Mouse (Mus musculus): ENCODE results near the gene Maco1. TPM values are rescaled to one million over a fixed set of nuclear protein-coding genes. Genes with fewer than 3 reads are reported as not detected.
A peak's percentile ranks its signal among the peaks of the same experiment; 100 is the strongest.

Maco1 gene
- polyA plus RNA-seq (2016; fragmentation: Nextera tagmentation; extraction: Ambion mirVana), result 89.8 and 97.9 TPM in 2 replicates

GRCm38 (mm10) chr4:134853259-134853636 is at the start of gene Maco1:
Maco1 (minus strand) TSS chr4:134853345.
- peaks cover 20% of the 10 kb centered on the region for H3K4me1 ChIP-seq
- peak within 1 kb of the TSS; percentile 80 for H3K4me2 ChIP-seq (replicated peaks)
- H3K9me3 ChIP-seq (replicated peaks), result no peaks in the 10 kb centered on the region
- H3K9ac ChIP-seq, result peak within 1 kb of the TSS; percentile 100
- peaks cover 26% of the 10 kb centered on the region for H3K27me3 ChIP-seq
- 0% methylated on average over 37 of the region's 38 CpGs for WGBS
- H3K36me3 ChIP-seq, result no peaks in the 10 kb centered on the region
- peak; percentile 98 for ATAC-seq (ENCODE audit: low FRiP score)
- H3K4me3 ChIP-seq, result peak within 1 kb of the TSS; percentile 100
- peak within 1 kb of the TSS; percentile 99 for H3K27ac ChIP-seq

DNA sequence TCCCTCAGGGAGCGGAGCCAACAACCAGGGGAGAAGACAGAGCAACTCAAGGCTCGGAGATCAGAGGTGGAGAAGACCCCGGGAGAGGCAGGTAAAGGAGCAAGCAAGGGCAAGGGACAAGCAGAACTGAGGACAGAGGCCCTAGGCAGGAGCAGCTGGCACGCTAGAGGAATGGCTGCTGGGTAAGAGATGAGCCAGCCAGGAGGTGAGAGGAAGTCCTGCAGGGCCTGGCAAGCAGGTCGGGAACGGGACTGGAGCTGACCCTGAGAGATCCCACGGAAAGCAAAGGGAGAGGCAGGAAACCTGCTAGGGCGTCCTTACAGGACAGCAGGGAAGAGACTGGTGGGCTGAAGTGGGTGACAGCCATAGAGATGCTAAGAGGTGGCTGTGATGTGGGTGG is 48.0 kb upstream of the Maco1 start:
- H3K4me3 ChIP-seq, result no peak overlapping the region
- H3K4me1 ChIP-seq, result no peaks in the 10 kb centered on the region
- H3K27ac ChIP-seq, result no peak overlapping the region
- H3K36me3 ChIP-seq, result peaks cover 95% of the 10 kb centered on the region
- H3K9me3 ChIP-seq (replicated peaks), result no peaks in the 10 kb centered on the region
- no peak overlapping the region for H3K9ac ChIP-seq
- H3K27me3 ChIP-seq, result no peaks in the 10 kb centered on the region
- 96% methylated on average over 8 of the region's 8 CpGs for WGBS
- H3K4me2 ChIP-seq (replicated peaks), result no peak overlapping the region
- ATAC-seq (ENCODE audit: low FRiP score), result no peak

GRCm38 (mm10) chr4:134897256-134897655 is 44.1 kb upstream of the Maco1 start:
- no peak for ATAC-seq (ENCODE audit: low FRiP score)
- Histone ChIP-seq H3K4me3 (no peak overlapping the region), H3K27me3 (no peaks in the 10 kb centered on the region), H3K9ac (no peak overlapping the region), H3K4me1 (peaks cover 3% of the 10 kb centered on the region; the same call in 1 of the 2 replicates), H3K9me3 (replicated peaks) (no peaks in the 10 kb centered on the region), H3K4me2 (replicated peaks) (no peak overlapping the region), H3K27ac (no peak overlapping the region), H3K36me3 (peaks cover 71% of the 10 kb centered on the region)
- 81% methylated on average over 6 of the region's 6 CpGs for whole genome bisulfite sequencing

DNA sequence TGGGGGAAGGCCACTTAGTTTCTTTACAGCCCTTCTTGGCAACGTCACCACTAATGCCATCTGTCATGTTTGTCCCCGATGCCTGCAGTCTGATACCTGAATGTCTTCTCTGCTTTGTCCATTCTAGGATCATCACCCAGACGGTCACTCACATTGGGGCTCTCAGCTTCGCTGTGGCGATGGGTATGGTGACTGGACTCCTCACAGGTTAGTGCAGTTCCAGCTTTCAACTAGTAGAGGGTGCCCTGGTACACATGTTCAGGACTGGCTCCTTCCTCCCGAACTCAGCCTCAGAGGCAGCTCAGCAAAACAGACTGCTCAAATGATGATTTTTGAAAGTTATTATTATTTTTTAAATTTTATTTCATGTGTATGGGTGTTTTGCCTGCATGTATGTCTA is 39.0 kb upstream of the Maco1 start:
- H3K9me3 ChIP-seq (replicated peaks), result no peaks in the 10 kb centered on the region
- whole genome bisulfite sequencing, result 79% methylated on average over 6 of the region's 6 CpGs
- H3K4me2 ChIP-seq (replicated peaks), result no peak overlapping the region
- H3K4me1 ChIP-seq, result peaks cover 3% of the 10 kb centered on the region; the same call in 1 of the 2 replicates
- no peak overlapping the region for H3K9ac ChIP-seq
- no peak overlapping the region for H3K4me3 ChIP-seq
- ATAC-seq (ENCODE audit: low FRiP score), result no peak
- no peaks in the 10 kb centered on the region for H3K27me3 ChIP-seq
- no peak overlapping the region for H3K27ac ChIP-seq
- H3K36me3 ChIP-seq, result peaks cover 23% of the 10 kb centered on the region

GRCm38 (mm10) chr4:134884364-134884763 is 31.2 kb upstream of the Maco1 start:
- WGBS, result 97% methylated on average over 4 of the region's 4 CpGs
- ATAC-seq (ENCODE audit: low FRiP score), result no peak
- H3K27me3 ChIP-seq, result no peaks in the 10 kb centered on the region

DNA sequence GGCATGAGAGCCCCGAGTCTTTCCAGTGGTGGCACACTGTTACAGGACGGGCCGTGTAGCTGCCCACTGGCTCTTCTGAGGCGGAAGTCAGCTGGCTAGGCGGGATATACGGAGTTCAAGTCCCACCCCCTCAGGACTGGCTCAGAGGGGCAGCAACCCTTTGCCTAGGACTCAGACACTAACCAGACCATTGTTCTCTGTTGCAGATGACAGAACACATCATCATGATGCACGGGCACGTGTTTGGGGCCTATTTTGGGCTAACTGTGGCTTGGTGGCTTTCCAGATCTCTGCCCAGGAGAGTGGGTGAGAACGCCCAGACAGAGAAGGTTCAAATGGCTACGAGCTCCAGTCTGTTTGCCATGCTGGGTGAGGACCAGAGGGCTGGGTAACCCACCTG is 30.7 kb upstream of the Maco1 start:
- no peak overlapping the region for H3K27ac ChIP-seq
- no peak overlapping the region for H3K4me2 ChIP-seq (replicated peaks)
- H3K9me3 ChIP-seq (replicated peaks), result no peaks in the 10 kb centered on the region
- no peak overlapping the region for H3K4me3 ChIP-seq
- no peak for ATAC-seq (ENCODE audit: low FRiP score)
- no peaks in the 10 kb centered on the region for H3K27me3 ChIP-seq
- H3K9ac ChIP-seq, result no peak overlapping the region
- H3K4me1 ChIP-seq, result peaks cover 5% of the 10 kb centered on the region
- no peaks in the 10 kb centered on the region for H3K36me3 ChIP-seq
- WGBS, result 87% methylated on average over 10 of the region's 10 CpGs

More at GRCm38 (mm10) chr4:134884364-134884763, 31.2 kb upstream of the Maco1 start:
- Histone ChIP-seq H3K4me2 (replicated peaks) (no peak overlapping the region), H3K27ac (no peak overlapping the region), H3K36me3 (no peaks in the 10 kb centered on the region), H3K9me3 (replicated peaks) (no peaks in the 10 kb centered on the region), H3K4me1 (peaks cover 5% of the 10 kb centered on the region), H3K4me3 (no peak overlapping the region), H3K9ac (no peak overlapping the region)

GRCm38 (mm10) chr4:134883266-134883665 is 30.1 kb upstream of the Maco1 start:
- Histone ChIP-seq H3K36me3 (no peaks in the 10 kb centered on the region), H3K4me2 (replicated peaks) (no peak overlapping the region), H3K9ac (no peak overlapping the region), H3K4me1 (peaks cover 5% of the 10 kb centered on the region), H3K9me3 (replicated peaks) (no peaks in the 10 kb centered on the region), H3K27me3 (no peaks in the 10 kb centered on the region), H3K27ac (no peak overlapping the region), H3K4me3 (no peak overlapping the region)
- no peak for ATAC-seq (ENCODE audit: low FRiP score)
- WGBS, result 38% methylated on average over 6 of the region's 7 CpGs

DNA sequence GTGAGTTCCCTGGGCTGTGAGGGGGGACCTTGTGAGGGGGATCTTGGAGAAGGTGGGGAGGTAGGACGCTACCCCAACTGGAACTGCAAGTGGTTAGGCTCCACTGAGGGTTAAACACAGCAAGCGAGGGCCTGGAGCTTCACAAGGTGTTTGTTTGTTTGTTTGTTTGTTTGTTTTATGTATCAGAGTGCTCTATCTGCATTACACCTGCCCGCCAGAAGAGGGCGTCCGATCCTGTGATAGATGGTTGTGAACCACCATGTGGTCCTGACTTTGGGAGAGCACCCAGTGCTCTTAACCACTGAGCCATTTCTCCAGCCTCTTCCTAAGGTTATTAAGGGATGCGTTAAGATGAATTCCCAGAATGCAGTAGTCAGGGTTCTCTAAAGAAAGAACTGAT is 26.9 kb upstream of the Maco1 start:
- H3K27me3 ChIP-seq, result no peaks in the 10 kb centered on the region
- H3K36me3 ChIP-seq, result no peaks in the 10 kb centered on the region
- H3K27ac ChIP-seq, result no peak overlapping the region
- 34% methylated on average over 6 of the region's 6 CpGs for WGBS
- no peaks in the 10 kb centered on the region for H3K9me3 ChIP-seq (replicated peaks)
- H3K4me3 ChIP-seq, result peak overlapping the region; percentile 21; the same call in 1 of the 2 replicates
- no peak overlapping the region for H3K9ac ChIP-seq
- peak overlapping the region; percentile 53 for H3K4me2 ChIP-seq (replicated peaks)
- ATAC-seq (ENCODE audit: low FRiP score), result no peak
- H3K4me1 ChIP-seq, result peaks cover 5% of the 10 kb centered on the region

DNA sequence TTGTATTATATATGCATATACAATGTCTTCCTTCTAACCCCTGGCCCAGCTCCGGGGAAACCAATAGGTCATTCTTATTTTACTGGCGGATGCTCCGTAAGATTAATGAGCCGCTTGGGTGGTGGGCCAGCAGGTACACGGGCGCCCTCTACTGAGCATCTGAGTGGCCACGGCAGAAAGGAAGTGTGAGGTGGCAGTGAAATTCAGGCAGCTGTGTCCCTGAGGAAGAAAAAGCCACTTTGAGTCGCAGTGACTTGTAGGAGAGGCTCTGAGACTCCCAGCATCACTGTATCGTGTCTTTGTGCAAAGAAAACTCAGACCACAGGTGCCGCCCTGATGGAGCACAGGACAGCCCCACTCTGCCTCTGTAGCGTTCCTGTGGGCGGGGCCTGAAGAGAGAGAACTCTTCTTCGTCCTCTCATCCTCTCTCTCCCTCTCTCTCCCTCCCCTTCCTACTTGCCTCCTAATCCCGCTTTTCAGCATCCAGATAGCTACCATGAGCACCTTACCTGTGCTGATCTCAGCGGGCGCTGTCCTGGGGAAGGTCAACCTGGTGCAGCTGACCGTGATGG is 26.4 kb upstream of the Maco1 start:
- Histone ChIP-seq H3K4me1 (peaks cover 5% of the 10 kb centered on the region), H3K36me3 (no peaks in the 10 kb centered on the region), H3K4me3 (peak overlapping the region; percentile 21), H3K27ac (no peak overlapping the region), H3K9ac (no peak overlapping the region), H3K27me3 (no peaks in the 10 kb centered on the region), H3K4me2 (replicated peaks) (peak overlapping the region; percentile 53), H3K9me3 (replicated peaks) (no peaks in the 10 kb centered on the region)
- no peak for ATAC-seq (ENCODE audit: low FRiP score)
- WGBS, result 2% methylated on average over 17 of the region's 17 CpGs

GRCm38 (mm10) chr4:134876171-134876570 is 23.0 kb upstream of the Maco1 start:
- Histone ChIP-seq H3K4me3 (no peak overlapping the region), H3K9me3 (replicated peaks) (no peaks in the 10 kb centered on the region), H3K36me3 (no peaks in the 10 kb centered on the region), H3K27me3 (0 out of 2 replicates have a peak, but pooled peaks cover 4% of the 10 kb centered on the region), H3K4me2 (replicated peaks) (no peak overlapping the region), H3K4me1 (peaks cover 5% of the 10 kb centered on the region), H3K27ac (no peak overlapping the region), H3K9ac (no peak overlapping the region)
- ATAC-seq (ENCODE audit: low FRiP score), result no peak
- WGBS, result 73% methylated on average over 9 of the region's 9 CpGs

DNA sequence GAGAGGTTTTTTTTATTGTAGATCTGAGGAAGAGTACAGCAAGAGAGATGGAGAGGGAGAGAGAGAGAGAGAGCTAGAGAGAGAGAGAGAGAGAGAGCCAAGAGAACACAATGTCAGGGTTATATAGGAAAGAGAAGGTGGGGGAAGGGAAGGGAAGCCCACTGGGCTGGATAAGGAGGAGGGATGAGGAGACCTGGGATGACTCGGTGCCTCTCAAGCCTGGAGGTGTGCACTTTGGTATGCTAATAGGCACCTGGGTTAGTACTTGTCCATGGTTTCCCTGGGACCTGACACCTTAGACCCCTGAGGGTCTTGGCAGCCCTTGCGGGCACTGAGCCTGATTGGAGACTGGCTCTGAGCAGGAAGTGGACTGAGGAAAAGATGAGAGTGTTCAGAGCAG is 18.8 kb upstream of the Maco1 start:
- peaks cover 34% of the 10 kb centered on the region for H3K27me3 ChIP-seq
- H3K4me3 ChIP-seq, result no peak overlapping the region
- H3K36me3 ChIP-seq, result no peaks in the 10 kb centered on the region
- H3K4me2 ChIP-seq (replicated peaks), result no peak overlapping the region
- no peak overlapping the region for H3K9ac ChIP-seq
- H3K9me3 ChIP-seq (replicated peaks), result no peaks in the 10 kb centered on the region
- H3K27ac ChIP-seq, result no peak overlapping the region
- WGBS, result 36% methylated on average over 2 of the region's 2 CpGs
- peaks cover 10% of the 10 kb centered on the region; the same call in 1 of the 2 replicates for H3K4me1 ChIP-seq
- no peak for ATAC-seq (ENCODE audit: low FRiP score)

GRCm38 (mm10) chr4:134871477-134871876 is 18.3 kb upstream of the Maco1 start:
- Histone ChIP-seq H3K4me2 (replicated peaks) (no peak overlapping the region), H3K27me3 (peaks cover 34% of the 10 kb centered on the region), H3K9ac (no peak overlapping the region), H3K36me3 (no peaks in the 10 kb centered on the region), H3K4me3 (no peak overlapping the region), H3K27ac (no peak overlapping the region), H3K4me1 (peaks cover 10% of the 10 kb centered on the region; the same call in 1 of the 2 replicates), H3K9me3 (replicated peaks) (no peaks in the 10 kb centered on the region)
- ATAC-seq (ENCODE audit: low FRiP score), result no peak
- WGBS, result 41% methylated on average over 4 of the region's 4 CpGs

DNA sequence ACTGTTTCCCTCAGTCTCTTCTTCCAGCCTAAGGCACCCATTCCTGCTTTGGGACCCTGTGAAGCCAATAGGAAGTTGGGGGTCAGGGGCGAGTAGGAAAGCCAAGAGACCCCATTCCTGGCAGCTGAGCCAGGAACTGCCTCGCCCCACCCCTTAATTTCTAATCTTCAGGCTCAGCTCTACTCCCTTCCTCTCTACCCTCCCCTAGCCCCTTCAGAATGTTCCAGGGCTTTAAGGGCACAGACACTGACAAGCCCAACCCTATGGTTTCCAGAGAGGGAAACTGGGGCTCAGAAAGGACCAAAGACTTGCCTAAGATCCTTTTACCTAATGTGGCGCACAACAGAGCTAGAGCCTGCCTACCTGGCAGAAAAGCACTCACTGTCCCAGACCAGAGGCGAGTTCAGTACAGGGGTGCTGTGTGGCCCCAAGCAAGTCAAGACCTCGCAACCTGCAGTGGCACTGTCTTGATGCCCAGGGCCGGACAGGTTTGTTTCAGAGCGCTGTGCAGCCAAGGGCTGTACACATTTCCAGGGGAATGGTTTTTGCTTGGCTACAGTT is 16.8 kb upstream of the Maco1 start:
- no peak for ATAC-seq (ENCODE audit: low FRiP score)
- H3K27ac ChIP-seq, result no peak overlapping the region
- H3K27me3 ChIP-seq, result peaks cover 34% of the 10 kb centered on the region
- 0 out of 2 replicates have a peak overlapping the region, but pooled peaks have one; percentile 7 for H3K4me2 ChIP-seq (replicated peaks)
- H3K4me1 ChIP-seq, result peaks cover 10% of the 10 kb centered on the region; the same call in 1 of the 2 replicates
- no peak overlapping the region for H3K9ac ChIP-seq
- H3K9me3 ChIP-seq (replicated peaks), result no peaks in the 10 kb centered on the region
- 52% methylated on average over 7 of the region's 7 CpGs for WGBS
- H3K36me3 ChIP-seq, result no peaks in the 10 kb centered on the region
- no peak overlapping the region for H3K4me3 ChIP-seq
